Mouse (Mus musculus) heart, adult 9 months (tissue): ENCODE measurements around the gene Plscr1.

Source experiments
- DNase-seq, 2 experiments: peaks; one replicate each; pipeline ENCODE4 v3.0.0; 2022; ENCODE audit warnings: low spot score in 2 of 2

Gene Plscr1

GRCm38 (mm10) chr9:92253585-92254321, 4.2 kb downstream of the Plscr1 start:
- DNase-seq, result no peak

GRCm38 (mm10) chr9:92260481-92261159, 11.1 kb downstream of the Plscr1 start:
- no peak for DNase-seq

DNA sequence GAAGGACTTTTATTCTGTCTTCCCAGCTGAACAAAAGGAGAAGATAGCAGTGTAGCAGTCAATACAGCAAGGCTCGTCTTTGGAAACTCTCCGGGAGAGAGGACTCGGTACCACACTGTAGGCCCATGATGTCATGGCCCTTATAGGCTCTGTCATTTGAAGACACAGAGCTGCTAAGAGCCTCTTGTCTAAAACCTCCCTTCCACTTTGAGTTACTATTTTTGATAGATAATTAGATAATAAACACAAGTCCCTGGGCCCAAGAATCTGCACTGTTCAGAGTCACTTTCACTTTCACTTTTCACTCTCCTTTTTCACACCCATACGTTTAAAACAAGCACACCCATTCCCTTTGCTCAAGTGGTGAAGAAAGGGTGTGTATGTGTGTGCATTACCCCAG, 16.2 kb downstream of the Plscr1 start:
- no peak for DNase-seq

- DNase-seq, result no peak
Measured at GRCm38 (mm10) chr9:92266558-92267171, 17.1 kb downstream of the Plscr1 start.

DNA sequence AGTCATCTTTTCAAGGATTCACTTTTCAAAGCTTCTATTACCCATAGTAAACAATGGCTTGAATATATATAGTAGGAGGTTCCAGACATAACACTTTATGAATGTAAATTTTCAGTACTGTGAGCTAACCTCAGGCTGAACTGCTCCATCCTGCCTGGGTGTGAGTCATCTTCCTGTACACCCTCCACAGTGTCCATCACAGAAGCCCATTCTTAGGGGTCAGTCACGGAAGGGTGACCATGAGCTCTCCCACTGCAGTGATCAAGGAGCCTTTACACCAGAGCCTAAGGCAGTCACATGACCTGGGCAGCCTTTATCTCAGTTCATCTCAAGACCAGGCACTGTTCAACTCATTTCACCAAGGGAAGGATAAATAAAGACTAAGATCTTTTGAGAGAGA, 18.2 kb downstream of the Plscr1 start:
- no peak for DNase-seq

DNA sequence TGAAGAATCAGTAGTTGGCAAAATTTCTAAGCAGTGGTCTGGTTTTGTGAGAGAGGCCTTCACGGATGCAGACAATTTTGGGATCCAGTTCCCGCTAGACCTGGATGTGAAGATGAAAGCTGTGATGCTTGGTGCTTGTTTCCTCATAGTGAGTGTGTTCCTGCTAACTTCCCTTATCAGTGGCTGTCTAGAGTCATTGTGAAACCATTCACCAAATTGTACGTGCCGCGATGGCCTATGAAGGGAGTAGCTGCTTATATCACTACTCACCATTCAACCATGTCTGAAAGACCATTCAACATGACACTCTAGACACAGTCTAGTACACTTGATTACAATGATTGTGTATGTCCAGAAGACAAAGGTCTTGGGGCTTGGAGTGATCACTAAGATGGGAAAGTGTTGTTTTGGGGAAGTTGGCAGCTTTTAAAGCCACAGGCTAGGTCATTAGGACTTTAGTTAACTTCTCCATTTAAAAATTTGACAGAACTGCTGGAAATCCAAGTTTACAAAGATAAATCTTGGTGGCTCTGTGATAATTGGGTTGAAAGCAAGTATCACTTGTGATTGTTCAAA, 20.4 kb downstream of the Plscr1 start:
- no peak for DNase-seq

GRCm38 (mm10) chr9:92270927-92271326, 21.4 kb downstream of the Plscr1 start:
- DNase-seq, result peak; percentile 60 to 85

DNA sequence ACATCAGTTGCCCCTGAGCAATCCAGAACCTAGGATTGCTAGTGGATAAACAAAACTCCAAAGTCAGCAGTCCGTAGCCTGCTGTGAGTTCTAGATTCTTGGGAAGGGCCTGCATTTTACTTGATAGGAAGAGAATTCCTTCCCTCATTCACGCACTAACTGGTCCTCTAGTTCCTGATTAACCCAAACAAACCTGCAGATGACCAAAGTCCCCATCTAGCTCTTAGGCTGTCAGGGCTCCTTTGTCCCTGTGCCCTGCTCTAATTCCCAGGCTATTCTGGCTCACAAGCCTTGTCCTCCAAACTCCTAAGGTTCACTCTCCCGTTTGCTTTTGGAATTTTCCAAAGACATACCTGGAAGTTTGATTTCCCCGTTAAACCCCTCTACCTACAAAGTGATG, 23.1 kb downstream of the Plscr1 start:
- DNase-seq, result no peak

GRCm38 (mm10) chr9:92273271-92273670, 23.7 kb downstream of the Plscr1 start:
- no peak for DNase-seq

GRCm38 (mm10) chr9:92273956-92274762, 24.6 kb downstream of the Plscr1 start:
- DNase-seq, result no peak

DNA sequence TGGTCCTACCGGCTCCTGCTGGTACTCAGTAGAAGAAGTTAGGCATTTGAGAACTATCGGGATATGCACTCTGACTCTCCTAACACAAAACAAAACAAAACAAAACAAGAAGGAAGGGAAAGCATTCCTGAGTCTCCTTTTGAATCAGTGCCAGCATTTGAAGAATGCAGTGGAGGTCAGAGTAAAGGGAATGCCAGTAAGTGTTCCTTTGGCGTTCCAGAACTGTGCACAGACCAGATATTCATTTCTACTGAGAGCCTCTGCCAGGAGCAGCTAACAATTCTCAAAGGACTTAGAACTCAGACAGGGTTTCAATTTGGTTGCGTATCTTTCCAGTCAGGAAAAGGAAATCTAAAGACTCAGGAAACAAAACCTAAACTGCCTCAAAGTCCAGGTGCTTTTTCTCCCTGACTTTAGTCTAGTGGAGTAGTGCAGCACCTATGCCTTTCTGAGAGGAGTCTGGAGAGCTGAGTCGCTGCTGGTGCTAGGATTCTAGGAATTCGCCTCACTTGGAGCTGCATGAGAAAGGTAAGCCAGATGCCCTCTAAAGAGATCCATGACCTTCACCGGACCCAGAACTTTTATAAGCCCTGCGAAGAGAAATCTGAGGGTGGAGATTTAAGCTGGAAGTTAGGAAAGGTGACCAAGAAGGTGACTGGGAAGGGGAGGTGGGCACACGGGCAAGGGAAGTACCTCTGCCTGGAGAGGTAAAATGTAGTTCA, 26.1 kb downstream of the Plscr1 start, which contains the start of gene Plscr2:
Gene Plscr2, plus strand, starts transcription at position 117 of the 722 bp plus-strand sequence.
- peak; percentile 73 to 79 for DNase-seq

- DNase-seq, result peak; percentile 28 to 31
Measured at GRCm38 (mm10) chr9:92276360-92276759, 26.8 kb downstream of the Plscr1 start.

GRCm38 (mm10) chr9:92280048-92280447, 30.5 kb downstream of the Plscr1 start:
- DNase-seq, result no peak

GRCm38 (mm10) chr9:92282563-92283171, 33.1 kb downstream of the Plscr1 start:
- no peak for DNase-seq

GRCm38 (mm10) chr9:92289675-92290074, 40.1 kb downstream of the Plscr1 start:
- DNase-seq, result no peak

- no peak for DNase-seq
Measured at GRCm38 (mm10) chr9:92292169-92292568, 42.6 kb downstream of the Plscr1 start.

DNA sequence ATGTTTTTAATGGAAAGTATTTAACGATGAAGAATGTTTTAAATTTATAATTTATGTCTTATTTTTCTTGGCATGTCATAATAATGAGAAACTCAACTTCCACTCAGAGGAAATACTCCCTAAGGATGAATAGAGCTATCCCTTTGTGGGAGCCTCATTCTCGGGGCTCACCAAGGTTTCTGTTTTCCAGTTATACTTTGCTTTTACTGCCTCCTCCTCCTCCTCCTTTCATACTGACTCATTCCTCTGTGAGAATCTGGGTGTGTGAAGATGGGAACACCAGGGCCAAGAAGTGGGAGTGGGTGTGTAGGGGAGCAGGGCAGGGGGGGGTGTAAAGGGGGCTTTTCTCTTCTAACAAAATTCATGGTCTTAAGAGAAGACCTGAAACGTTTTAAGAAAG, 43.4 kb downstream of the Plscr1 start:
- DNase-seq, result no peak

- DNase-seq, result no peak
Measured at GRCm38 (mm10) chr9:92293560-92294548, 44.3 kb downstream of the Plscr1 start.

GRCm38 (mm10) chr9:92298288-92298687, 48.7 kb downstream of the Plscr1 start:
- DNase-seq, result no peak
